Comparison of ENCODE assay signal across 8 mouse cellular contexts in the genomic region with DNA sequence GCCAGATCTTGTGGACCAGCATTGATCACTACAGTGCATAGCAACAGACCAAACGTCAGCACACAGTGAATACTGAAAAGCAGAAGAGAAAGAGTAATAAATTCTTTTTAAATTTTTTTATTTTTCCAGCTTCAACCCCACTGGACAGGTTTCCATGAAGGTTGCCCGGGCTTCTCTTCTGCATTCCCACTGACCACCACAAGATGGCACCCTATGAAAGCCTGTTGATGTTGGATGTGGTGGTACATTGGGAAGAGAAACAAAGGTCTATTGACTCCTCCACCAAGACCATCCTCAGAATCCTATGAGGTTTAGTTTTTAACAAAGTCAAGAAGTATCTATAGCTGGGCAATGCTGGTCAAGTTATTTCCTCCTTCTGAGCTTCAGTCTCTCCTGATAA. TPM values are rescaled to one million over a fixed set of nuclear protein-coding genes. Genes with fewer than 3 reads are reported as not detected.
DNase-seq lines count a peak whose midpoint lies in the region; ATAC-seq and TF ChIP-seq lines count a peak whose summit lies in the region.

No protein-coding gene starts in this region.

- no peak for ATAC-seq in heart, embryonic 12.5 days (ENCODE audit: insufficient number of reproducible peaks, low FRiP score)
- peak; percentile 86 for ATAC-seq in megakaryocyte, adult 5-6 weeks (ENCODE audit: poor library complexity, severe bottlenecking)

- no peaks in the 10 kb centered on the region for H3K27me3 ChIP-seq in heart, adult 2 months (ENCODE audit: control insufficient read depth, insufficient read depth, low read length)
- no peaks in the 10 kb centered on the region for H3K27me3 ChIP-seq in heart, embryonic 12.5 days (replicated peaks)

- H3K4me3 ChIP-seq in heart, adult 2 months, result no peak overlapping the region
- H3K4me3 ChIP-seq in heart, embryonic 12.5 days, result no peak overlapping the region

- H3K9ac ChIP-seq in heart, adult 2 months (ENCODE audit: low read depth, low read length), result no peak overlapping the region
- no peak overlapping the region for H3K9ac ChIP-seq in heart, embryonic 12.5 days

- no peaks in the 10 kb centered on the region for H3K4me1 ChIP-seq in heart, adult 2 months (ENCODE audit: control insufficient read depth, insufficient read depth, low read length)
- no peaks in the 10 kb centered on the region for H3K4me1 ChIP-seq in heart, embryonic 12.5 days (replicated peaks)

- no peaks in the 10 kb centered on the region for H3K9me3 ChIP-seq in heart, embryonic 12.5 days (replicated peaks)

- no peak for TF ChIP-seq EP300 in heart, adult 2 months (IDR thresholded peaks at IDR 0.05; ENCODE audit: insufficient read depth, low read depth, low read length)

- peak; percentile 19 to 60 for DNase-seq in heart, adult 2 months
- peak; percentile 14 for DNase-seq in MEL-GATA-1-ER (ENCODE audit: extremely low read depth, low read depth)
- peak; percentile 4 for DNase-seq in cerebellum, adult 9-11 months
- DNase-seq in heart, postnatal 14 days, result peak; percentile 50 to 69
- DNase-seq in layer of hippocampus, postnatal 14 days (ENCODE audit: low spot score in 2 of 2), result peak; percentile 26 to 49
- peak; percentile 69 for DNase-seq in testis, postnatal 10 days (ENCODE audit: low spot score)

- peak; percentile 89 for TF ChIP-seq CTCF in heart, adult 2 months (IDR thresholded peaks at IDR 0.05)

- 3% methylated on average over 2 of the region's 2 CpGs for WGBS in heart, adult 2 months
- WGBS in heart, embryonic 12.5 days, result 6% methylated on average over 2 of the region's 2 CpGs

- intact Hi-C loops in heart, adult 2 months (cut with DNase I), result loop anchor here (2.0 kb wide), 2 partner anchors 63 to 181 kb away; no protein-coding TSS in a partner anchor
- intact Hi-C loops in heart, postnatal 14 days (cut with DNase I), result loop anchor here (2.0 to 10.0 kb wide), 2 partner anchors 63 to 193 kb away; no protein-coding TSS in a partner anchor

- H3K27ac ChIP-seq in heart, adult 2 months, result no peak overlapping the region
- H3K27ac ChIP-seq in heart, embryonic 12.5 days (ENCODE audit: poor library complexity, severe bottlenecking), result no peak overlapping the region

- TF ChIP-seq POLR2A in heart, adult 2 months (IDR thresholded peaks at IDR 0.05; ENCODE audit: insufficient read depth, low read depth, low read length), result no peak

- H3K4me2 ChIP-seq in heart, embryonic 12.5 days, result no peak overlapping the region

- no peaks in the 10 kb centered on the region for H3K36me3 ChIP-seq in heart, adult 2 months (ENCODE audit: control insufficient read depth, insufficient read depth, low read length)
- no peaks in the 10 kb centered on the region for H3K36me3 ChIP-seq in heart, embryonic 12.5 days

- no peaks in the 10 kb centered on the region for H3K79me2 ChIP-seq in heart, adult 2 months (replicated peaks; ENCODE audit: control insufficient read depth, insufficient read depth, low read length)

RNA-seq across cellular contexts. Expression of gene Bcl2a1c, which starts 11.9 kb away (rescaled TPM):
- not detected for total RNA-seq in heart, adult 2 months (2021)
- not detected in 2 replicates for polyA plus RNA-seq in heart, adult 2 months (2012; rRNA removed)
- polyA plus RNA-seq in heart, embryonic 12.5 days (2016; fragmentation: Nextera tagmentation; extraction: Ambion mirVana), result not detected in 2 replicates
- total RNA-seq in heart, postnatal 14 days (2021), result not detected
- not detected for total RNA-seq in layer of hippocampus, postnatal 14 days (2021)
- not detected in 2 replicates for total RNA-seq in megakaryocyte, adult 5-6 weeks (2015)
- total RNA-seq in megakaryocyte, adult 5-6 weeks (2017), result not detected in 2 replicates

Comparison
In these comparisons a context has a peak if more than half of its experiments do, and no peak if none do; other contexts are left out.
1. DNase-seq: peak in every context shown above with its lines; median percentile 69 in testis, postnatal 10 days; 60 in heart, postnatal 14 days; 40 in heart, adult 2 months; 38 in layer of hippocampus, postnatal 14 days; 14 in MEL-GATA-1-ER; 4 in cerebellum, adult 9-11 months.